Mouse (Mus musculus): Measurements from ENCODE around the gene Mtmr6.

GRCm38 (mm10) chr14:60238551-60238950 lies 26.5 kb upstream of the Mtmr6 start:
- TF ChIP-seq CTCF (IDR thresholded peaks at IDR 0.05) (no peak), POLR2A (IDR thresholded peaks at IDR 0.05; ENCODE audit: insufficient read depth, low read depth, low read length) (no peak), EP300 (IDR thresholded peaks at IDR 0.05; ENCODE audit: insufficient read depth, low read depth, low read length) (no peak)
